Mouse (Mus musculus) limb, embryonic 10.5 days (tissue): Measurements from ENCODE around the gene Wbp2. TPM values are rescaled to one million over a fixed set of nuclear protein-coding genes. Genes with fewer than 3 reads are reported as not detected.

Source experiments
- DNase-seq: peaks from one replicate; pipeline ENCODE4 v3.0.0-alpha.2; 2017; ENCODE audit warnings: low spot score
- H3K27ac ChIP-seq: fragments of 300-500 bp; sonication (generic); 2 replicates; pipeline ENCODE4 v1.5.1; 2016; ENCODE audit warnings: mild to moderate bottlenecking
- H3K27me3 ChIP-seq: fragments of 300-500 bp; sonication (generic); 2 replicates; pipeline ENCODE4 v1.6.1; 2016; ENCODE audit warnings: low read depth, mild to moderate bottlenecking; ENCODE audit not compliant: poor library complexity, severe bottlenecking
- H3K36me3 ChIP-seq: fragments of 300-500 bp; sonication (generic); 2 replicates; pipeline ENCODE4 v1.6.1; 2016; ENCODE audit warnings: mild to moderate bottlenecking, moderate library complexity
- H3K4me1 ChIP-seq: fragments of 300-500 bp; sonication (generic); 2 replicates; pipeline ENCODE4 v1.6.1; 2016
- H3K4me3 ChIP-seq: fragments of 300-500 bp; sonication (generic); 2 replicates; pipeline ENCODE4 v1.5.1; 2016; ENCODE audit warnings: mild to moderate bottlenecking, moderate library complexity
- H3K9me3 ChIP-seq: fragments of 300-500 bp; sonication (generic); replicated peaks from 2 replicates; pipeline ENCODE4 v1.6.1; 2016; ENCODE audit warnings: mild to moderate bottlenecking
- WGBS: fragments of 180-500 bp; shearing (Covaris S2); methylation state at CpG from one replicate; pipeline ENCODE4 v1.1.7; 2016; 5-methylcytosine and 5-hydroxymethylcytosine counted together
- polyA plus RNA-seq: library from polyadenylated mRNA; unstranded; fragments of >200 nt; fragmentation: Nextera tagmentation; extraction: Ambion mirVana; gene quantifications from 2 replicates; pipeline ENCODE4 v1.2.1, GENCODE M21; 2016

Gene Wbp2
- polyA plus RNA-seq, 1 experiment from 2014 or later = 56.9 TPM

DNA sequence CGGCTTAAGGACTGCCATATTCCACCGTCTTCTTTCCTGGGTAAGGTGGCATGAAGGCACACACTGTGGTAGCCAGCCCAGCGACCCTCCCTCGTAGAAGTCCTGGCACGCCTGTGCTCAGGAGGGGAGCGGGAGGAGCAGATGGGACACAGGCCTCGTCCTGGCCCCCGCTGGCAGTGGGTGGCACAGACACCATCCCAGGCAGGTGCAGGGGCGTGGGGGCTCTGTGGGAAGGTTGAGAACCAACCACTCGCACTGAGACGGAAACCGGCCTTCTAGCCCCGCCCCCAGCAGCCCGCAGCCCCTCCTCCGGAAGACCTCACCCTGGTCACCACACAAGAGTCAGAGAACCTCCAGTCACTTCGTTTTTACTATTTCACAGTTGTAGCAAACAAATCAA, 8.6 kb downstream of the Wbp2 start:
- DNase-seq = peak; percentile 71
- Histone ChIP-seq H3K27ac (peak overlapping the region; percentile 78), H3K27me3 (no peaks in the 10 kb centered on the region), H3K4me3 (peak overlapping the region; percentile 48), H3K36me3 (peaks cover 45% of the 10 kb centered on the region), H3K4me1 (peaks cover 53% of the 10 kb centered on the region), H3K9me3 (no peaks in the 10 kb centered on the region)
- 13% methylated on average over 16 of the region's 16 CpGs for WGBS

- Histone ChIP-seq H3K9me3 (no peaks in the 10 kb centered on the region), H3K4me3 (peak within 1 kb of the TSS; percentile 48), H3K36me3 (peaks cover 40% of the 10 kb centered on the region), H3K4me1 (peaks cover 53% of the 10 kb centered on the region), H3K27me3 (no peaks in the 10 kb centered on the region), H3K27ac (peak within 1 kb of the TSS; percentile 78)
- no peak for DNase-seq
- WGBS = 64% methylated on average over 22 of the region's 22 CpGs
Observed at GRCm38 (mm10) chr11:116077446-116078204, 9.2 kb downstream of the Wbp2 start, which contains the start of gene Unc13d. Unc13d (minus strand) TSS chr11:116077961.

GRCm38 (mm10) chr11:116076836-116077235, 10.0 kb downstream of the Wbp2 start:
- Histone ChIP-seq H3K27ac (peak overlapping the region; percentile 78), H3K27me3 (no peaks in the 10 kb centered on the region), H3K4me3 (peak overlapping the region; percentile 48; the same call in 1 of the 2 replicates), H3K9me3 (no peaks in the 10 kb centered on the region), H3K4me1 (peaks cover 53% of the 10 kb centered on the region), H3K36me3 (peaks cover 32% of the 10 kb centered on the region)
- no peak for DNase-seq
- WGBS = 91% methylated on average over 7 of the region's 7 CpGs

DNA sequence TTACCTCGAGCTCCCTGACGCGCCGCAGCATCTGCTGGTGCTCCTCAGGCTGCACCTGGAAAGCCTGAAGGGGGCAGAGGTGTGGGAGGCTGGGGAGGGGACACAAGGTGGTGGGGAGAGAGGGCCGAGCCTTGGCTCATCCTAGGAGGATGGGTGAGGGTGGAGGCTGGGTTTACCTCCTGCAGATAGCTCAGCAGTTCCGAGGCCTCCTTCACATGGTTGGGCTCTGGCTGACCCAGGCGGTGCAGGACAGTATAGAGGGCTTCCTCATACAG, 10.6 kb downstream of the Wbp2 start:
- Histone ChIP-seq H3K36me3 (peaks cover 26% of the 10 kb centered on the region), H3K27ac (0 out of 2 replicates have a peak overlapping the region, but pooled peaks have one; percentile 78), H3K4me3 (peak overlapping the region; percentile 6; the same call in 1 of the 2 replicates), H3K27me3 (no peaks in the 10 kb centered on the region), H3K9me3 (no peaks in the 10 kb centered on the region), H3K4me1 (peaks cover 53% of the 10 kb centered on the region)
- WGBS = 62% methylated on average over 7 of the region's 7 CpGs
- no peak for DNase-seq

DNA sequence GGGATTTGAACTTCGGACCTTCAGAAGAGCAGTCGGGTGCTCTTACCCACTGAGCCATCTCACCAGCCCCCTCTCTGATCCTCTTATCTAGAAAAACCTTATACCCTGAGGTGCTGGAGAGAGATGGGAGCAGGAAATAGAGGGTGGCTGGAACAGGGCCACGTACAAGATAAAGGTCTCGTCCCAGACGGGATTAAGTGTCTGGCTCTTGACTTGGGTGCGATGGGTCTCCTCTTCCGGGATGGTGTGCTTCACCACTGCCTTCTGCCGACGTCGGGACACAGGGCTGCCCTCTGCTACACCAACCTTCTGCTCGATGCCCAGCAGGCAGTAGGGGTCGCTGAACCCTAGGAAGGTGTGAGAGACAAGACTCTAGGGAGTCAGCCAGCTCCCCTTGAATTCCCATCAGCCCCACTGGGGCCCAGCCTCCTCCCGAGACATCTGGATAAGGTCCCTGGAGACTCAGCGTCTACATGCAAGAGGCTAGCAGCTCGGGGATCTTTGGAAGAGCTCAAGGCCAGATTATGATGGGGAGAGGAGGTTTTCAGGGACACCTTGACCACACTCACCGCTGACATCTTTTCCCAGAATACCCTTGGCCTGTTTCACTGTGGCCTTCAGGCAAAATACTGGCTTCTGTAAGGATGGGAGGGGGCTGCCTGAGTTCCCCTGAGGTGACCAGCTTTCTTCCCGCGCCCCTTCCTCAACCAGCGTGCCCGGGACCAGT, 11.1 kb downstream of the Wbp2 start:
- H3K27ac ChIP-seq = 0 out of 2 replicates have a peak overlapping the region, but pooled peaks have one; percentile 78
- peaks cover 21% of the 10 kb centered on the region for H3K36me3 ChIP-seq
- no peak for DNase-seq
- no peaks in the 10 kb centered on the region for H3K27me3 ChIP-seq
- peak overlapping the region; percentile 6; the same call in 1 of the 2 replicates for H3K4me3 ChIP-seq
- H3K4me1 ChIP-seq = peaks cover 53% of the 10 kb centered on the region
- WGBS = 51% methylated on average over 20 of the region's 20 CpGs
- H3K9me3 ChIP-seq = no peaks in the 10 kb centered on the region

DNA sequence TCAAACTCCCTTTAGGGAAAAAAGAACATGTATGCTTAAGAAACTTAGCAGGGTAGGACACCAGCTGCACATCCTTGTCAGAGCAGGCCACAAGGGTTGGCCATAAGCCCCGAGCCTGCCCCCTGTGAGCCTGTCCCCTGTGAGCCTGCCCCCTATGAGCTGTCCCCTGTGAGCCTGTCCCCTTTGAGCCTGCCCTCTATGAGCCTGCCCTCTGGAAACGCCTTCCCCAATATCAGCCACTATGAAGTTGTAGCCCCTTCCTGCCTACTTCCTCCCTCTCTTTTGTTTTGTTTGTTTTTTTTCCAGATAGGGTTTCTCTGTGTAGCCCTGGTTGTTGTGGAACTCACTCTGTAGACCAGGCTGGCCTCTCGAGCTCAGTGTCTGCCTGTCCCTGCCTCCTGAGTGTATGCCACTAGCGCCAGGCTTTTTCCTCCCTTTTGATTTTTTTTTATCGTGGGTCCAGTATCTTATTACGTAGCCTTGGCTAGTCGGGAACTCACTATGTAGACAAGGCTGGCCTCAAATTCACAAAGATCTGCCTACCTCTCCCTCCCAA, 12.3 kb downstream of the Wbp2 start:
- peaks cover 9% of the 10 kb centered on the region for H3K36me3 ChIP-seq
- H3K27me3 ChIP-seq = no peaks in the 10 kb centered on the region
- no peak overlapping the region for H3K27ac ChIP-seq
- H3K4me3 ChIP-seq = no peak overlapping the region
- DNase-seq = no peak
- H3K4me1 ChIP-seq = peaks cover 46% of the 10 kb centered on the region
- H3K9me3 ChIP-seq = no peaks in the 10 kb centered on the region
- WGBS = 71% methylated on average over 7 of the region's 7 CpGs

DNA sequence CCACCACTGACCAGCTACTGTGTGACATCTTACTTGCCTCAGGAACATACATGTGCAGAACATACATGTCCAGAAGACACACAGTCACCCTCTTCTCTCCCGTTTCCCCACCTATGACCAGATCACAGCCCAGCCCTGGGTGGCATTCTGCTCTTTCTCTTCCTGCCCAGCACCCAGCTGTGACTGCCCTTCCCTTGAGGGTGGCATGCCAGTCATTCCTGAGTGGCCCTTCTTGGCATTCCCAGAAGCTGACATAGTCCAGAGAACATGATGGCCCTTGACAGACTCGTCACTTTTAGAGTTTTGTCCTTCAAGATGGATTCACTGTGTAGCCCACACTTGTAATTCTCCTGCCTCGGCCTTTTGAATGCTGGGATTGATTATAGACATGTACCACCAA, 14.2 kb downstream of the Wbp2 start:
- WGBS = 87% methylated on average over 3 of the region's 3 CpGs
- no peak overlapping the region for H3K4me3 ChIP-seq

GRCm38 (mm10) chr11:116071510-116071909, 15.3 kb downstream of the Wbp2 start:
- no peak for DNase-seq
- WGBS = 72% methylated on average over 5 of the region's 5 CpGs
- no peaks in the 10 kb centered on the region for H3K9me3 ChIP-seq

More for the DNA sequence above, 14.2 kb downstream of the Wbp2 start:
- no peak for DNase-seq
- Histone ChIP-seq H3K36me3 (no peaks in the 10 kb centered on the region), H3K4me1 (peaks cover 27% of the 10 kb centered on the region), H3K27me3 (no peaks in the 10 kb centered on the region), H3K9me3 (no peaks in the 10 kb centered on the region), H3K27ac (no peak overlapping the region)

GRCm38 (mm10) chr11:116065345-116065744, 21.4 kb downstream of the Wbp2 start:
- no peak for DNase-seq
- Histone ChIP-seq H3K4me3 (no peak overlapping the region), H3K27me3 (no peaks in the 10 kb centered on the region), H3K27ac (no peak overlapping the region), H3K4me1 (0 out of 2 replicates have a peak, but pooled peaks cover 2% of the 10 kb centered on the region), H3K36me3 (peaks cover 29% of the 10 kb centered on the region), H3K9me3 (no peaks in the 10 kb centered on the region)
- 83% methylated on average over 12 of the region's 12 CpGs for whole genome bisulfite sequencing

More at GRCm38 (mm10) chr11:116071510-116071909, 15.3 kb downstream of the Wbp2 start:
- peaks cover 16% of the 10 kb centered on the region for H3K4me1 ChIP-seq
- H3K27me3 ChIP-seq = no peaks in the 10 kb centered on the region
- H3K36me3 ChIP-seq = no peaks in the 10 kb centered on the region
- H3K4me3 ChIP-seq = no peak overlapping the region
- no peak overlapping the region for H3K27ac ChIP-seq

GRCm38 (mm10) chr11:116064187-116064867, 22.5 kb downstream of the Wbp2 start:
- no peak overlapping the region for H3K27ac ChIP-seq
- DNase-seq = no peak
- H3K4me1 ChIP-seq = 0 out of 2 replicates have a peak, but pooled peaks cover 2% of the 10 kb centered on the region
- H3K36me3 ChIP-seq = peaks cover 39% of the 10 kb centered on the region
- no peak overlapping the region for H3K4me3 ChIP-seq
- H3K9me3 ChIP-seq = no peaks in the 10 kb centered on the region
- WGBS = 66% methylated on average over 23 of the region's 23 CpGs
- H3K27me3 ChIP-seq = no peaks in the 10 kb centered on the region

- Histone ChIP-seq H3K4me1 (0 out of 2 replicates have a peak, but pooled peaks cover 2% of the 10 kb centered on the region), H3K27me3 (no peaks in the 10 kb centered on the region), H3K9me3 (no peaks in the 10 kb centered on the region), H3K4me3 (no peak overlapping the region), H3K36me3 (peaks cover 47% of the 10 kb centered on the region), H3K27ac (no peak overlapping the region)
- 72% methylated on average over 13 of the region's 13 CpGs for WGBS
- no peak for DNase-seq
Observed at GRCm38 (mm10) chr11:116063562-116063961, 23.2 kb downstream of the Wbp2 start.

GRCm38 (mm10) chr11:116062521-116062920, 24.3 kb downstream of the Wbp2 start:
- WGBS = 67% methylated on average over 8 of the region's 8 CpGs
- no peaks in the 10 kb centered on the region for H3K27me3 ChIP-seq
- H3K4me1 ChIP-seq = 0 out of 2 replicates have a peak, but pooled peaks cover 2% of the 10 kb centered on the region
- H3K4me3 ChIP-seq = no peak overlapping the region
- no peak overlapping the region for H3K27ac ChIP-seq
- peaks cover 57% of the 10 kb centered on the region for H3K36me3 ChIP-seq
- H3K9me3 ChIP-seq = no peaks in the 10 kb centered on the region
- DNase-seq = no peak
